Mouse (Mus musculus): Measurements from ENCODE around the gene Phf13.

DNA sequence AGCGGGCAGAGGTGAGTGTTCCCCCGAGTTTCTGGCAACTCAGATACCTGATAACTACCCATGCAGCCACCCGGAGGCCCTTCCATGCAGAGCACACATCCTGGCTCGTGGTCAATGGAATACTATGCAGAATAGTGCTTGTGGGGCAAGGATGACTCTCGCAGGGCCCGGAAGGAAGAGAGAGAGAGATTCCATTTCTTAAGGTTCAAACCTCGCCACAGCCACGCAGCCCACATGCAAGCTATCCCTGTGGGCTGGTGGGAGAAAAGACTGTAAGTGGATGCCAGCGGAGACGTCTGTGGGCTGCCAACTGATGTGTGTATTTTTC lies 8.1 kb downstream of the Phf13 start:
- TF ChIP-seq POLR2A (IDR thresholded peaks at IDR 0.05; ENCODE audit: borderline replicate concordance, extremely low read depth, insufficient read depth, insufficient read length, poor library complexity, severe bottlenecking) (no peak), CTCF (IDR thresholded peaks at IDR 0.05; ENCODE audit: borderline replicate concordance, extremely low read depth, insufficient read depth, insufficient read length) (no peak)
